Mouse (Mus musculus): ENCODE data around the gene Mlycd. TPM values are rescaled to one million over a fixed set of nuclear protein-coding genes. Genes with fewer than 3 reads are reported as not detected.
"Not testable (repeated sequence)": the region's sequence is repeated elsewhere in the genome, so short reads cannot be mapped to it uniquely, and the experiment has no call there.

The Mlycd gene
- polyA plus RNA-seq, 1 experiment from 2014 or later = 12.5 TPM

DNA sequence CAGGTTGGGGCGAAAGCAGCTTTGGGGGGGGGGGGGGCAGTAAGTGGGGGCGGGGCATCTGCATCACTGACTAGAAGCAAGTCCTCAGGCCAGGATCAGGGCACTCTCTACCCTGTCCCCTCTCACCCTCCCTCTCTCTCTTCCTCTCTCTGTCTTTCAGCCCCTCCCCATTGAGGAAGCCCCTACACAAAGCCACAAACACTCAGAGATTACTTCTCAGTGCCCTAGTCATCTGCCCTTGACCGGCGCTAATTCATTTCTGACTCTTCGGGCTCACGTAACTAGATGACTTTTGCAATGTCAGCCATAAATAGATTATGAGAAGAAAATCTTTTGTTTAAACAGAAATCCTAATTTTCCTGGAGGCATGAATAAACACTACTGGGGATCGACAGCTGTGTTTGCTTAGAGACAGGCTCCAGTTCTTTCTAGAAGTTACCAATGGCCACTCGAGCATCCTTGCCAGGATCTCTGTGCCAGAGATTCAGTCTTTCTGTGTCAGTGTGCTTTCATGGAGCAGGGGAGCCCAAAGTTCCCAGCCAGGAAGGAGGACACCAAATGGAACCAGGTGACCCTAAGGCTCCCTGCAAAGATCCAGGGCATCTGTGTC is 33.9 kb upstream of the Mlycd start:
- no peaks in the 10 kb centered on the region for H3K36me3 ChIP-seq (ENCODE audit: control insufficient read depth, insufficient read depth, low read length)
- no peaks in the 10 kb centered on the region for H3K27me3 ChIP-seq (ENCODE audit: control insufficient read depth, insufficient read depth, low read length)
- no peak overlapping the region for H3K4me2 ChIP-seq (ENCODE audit: low read depth, low read length)
- H3K9ac ChIP-seq (ENCODE audit: low read length) = no peak overlapping the region
- ATAC-seq (ENCODE audit: insufficient read depth, low FRiP score) = peak; percentile 58; the same call in 1 of the 2 replicates
- H3K27ac ChIP-seq (ENCODE audit: low read length) = no peak overlapping the region
- H3K4me3 ChIP-seq (replicated peaks; ENCODE audit: low read length) = no peak overlapping the region
- H3K9me3 ChIP-seq (replicated peaks; ENCODE audit: control insufficient read depth, low read length) = no peaks in the 10 kb centered on the region
- WGBS = 24% methylated on average over 7 of the region's 8 CpGs
- no peaks in the 10 kb centered on the region for H3K4me1 ChIP-seq (ENCODE audit: control insufficient read depth, insufficient read depth, low read length)

DNA sequence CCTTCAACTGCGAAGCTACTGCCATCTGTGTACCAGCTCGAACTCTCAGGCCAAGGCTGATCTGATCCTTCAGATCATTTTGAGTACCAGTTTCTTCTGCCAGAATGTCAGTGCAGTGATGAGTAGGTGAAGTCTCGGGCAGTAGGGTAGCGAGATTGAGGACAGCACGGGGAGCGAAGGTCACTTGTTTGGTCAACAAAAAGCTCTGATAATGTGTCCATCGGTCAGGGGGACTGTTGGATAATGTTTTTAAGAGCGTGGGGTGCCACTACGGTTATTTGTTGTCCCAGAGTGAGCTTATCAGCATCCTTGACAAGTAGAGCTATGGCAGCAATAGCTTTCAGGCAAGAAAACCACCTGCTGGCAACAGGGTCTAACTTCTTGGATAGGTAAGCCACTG is 20.0 kb upstream of the Mlycd start:
- not testable (repeated sequence) for H3K4me3 ChIP-seq (replicated peaks; ENCODE audit: low read length); ATAC-seq (ENCODE audit: insufficient read depth, low FRiP score); H3K9ac ChIP-seq (ENCODE audit: low read length); H3K27ac ChIP-seq (ENCODE audit: low read length); H3K36me3 ChIP-seq (ENCODE audit: control insufficient read depth, insufficient read depth, low read length); H3K4me2 ChIP-seq (ENCODE audit: low read depth, low read length); H3K4me1 ChIP-seq (ENCODE audit: control insufficient read depth, insufficient read depth, low read length); H3K27me3 ChIP-seq (ENCODE audit: control insufficient read depth, insufficient read depth, low read length); H3K9me3 ChIP-seq (replicated peaks; ENCODE audit: control insufficient read depth, low read length)
- 72% methylated on average over 9 of the region's 9 CpGs for WGBS

DNA sequence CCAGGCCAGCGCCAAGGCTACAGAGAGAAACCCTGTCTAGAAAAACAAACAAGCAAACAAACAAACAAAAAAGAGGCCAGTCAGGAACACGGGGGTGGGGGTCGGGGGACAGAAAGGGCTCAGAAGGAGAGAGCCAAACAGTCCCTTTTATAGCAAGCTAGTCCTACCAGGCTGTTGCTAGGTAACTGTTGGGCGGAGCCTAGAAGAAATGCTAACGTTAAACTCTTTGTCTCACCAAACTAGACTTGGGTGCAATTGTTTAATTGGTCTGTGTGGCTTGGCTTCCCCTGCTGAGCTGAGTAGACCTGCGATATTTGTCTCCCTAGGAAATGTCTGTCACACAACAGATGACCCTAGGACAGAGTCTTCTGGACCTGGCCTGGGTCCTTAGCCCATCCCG is 16.2 kb upstream of the Mlycd start:
- no peaks in the 10 kb centered on the region for H3K9me3 ChIP-seq (replicated peaks; ENCODE audit: control insufficient read depth, low read length)
- H3K27ac ChIP-seq (ENCODE audit: low read length) = no peak overlapping the region
- 69% methylated on average over 7 of the region's 7 CpGs for WGBS
- no peaks in the 10 kb centered on the region for H3K27me3 ChIP-seq (ENCODE audit: control insufficient read depth, insufficient read depth, low read length)
- no peak for ATAC-seq (ENCODE audit: insufficient read depth, low FRiP score)
- no peaks in the 10 kb centered on the region for H3K4me1 ChIP-seq (ENCODE audit: control insufficient read depth, insufficient read depth, low read length)
- H3K9ac ChIP-seq (ENCODE audit: low read length) = no peak overlapping the region
- no peaks in the 10 kb centered on the region for H3K36me3 ChIP-seq (ENCODE audit: control insufficient read depth, insufficient read depth, low read length)
- no peak overlapping the region for H3K4me2 ChIP-seq (ENCODE audit: low read depth, low read length)
- no peak overlapping the region for H3K4me3 ChIP-seq (replicated peaks; ENCODE audit: low read length)

DNA sequence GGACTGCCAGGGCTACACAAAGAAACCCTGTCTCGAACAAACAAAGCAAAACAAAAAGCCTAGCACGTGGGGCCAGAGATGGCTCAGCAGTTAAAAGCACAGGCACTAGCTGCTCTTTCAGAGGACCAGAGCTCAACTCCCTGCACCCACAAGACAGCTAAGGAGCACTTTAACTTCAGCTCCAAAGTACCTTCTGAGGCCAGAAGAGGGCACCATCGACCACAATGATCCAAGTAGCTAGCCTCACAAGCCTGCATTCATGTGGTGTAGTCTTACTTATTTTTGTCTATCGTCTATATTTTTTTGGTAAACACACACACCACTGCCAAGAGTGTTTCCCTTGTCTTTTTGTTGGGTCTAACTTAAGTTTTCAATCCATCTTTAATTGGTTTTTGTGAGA is 14.1 kb upstream of the Mlycd start:
- ATAC-seq (ENCODE audit: insufficient read depth, low FRiP score) = no peak
- Histone ChIP-seq H3K4me3 (replicated peaks; ENCODE audit: low read length) (no peak overlapping the region), H3K4me2 (ENCODE audit: low read depth, low read length) (no peak overlapping the region), H3K36me3 (ENCODE audit: control insufficient read depth, insufficient read depth, low read length) (no peaks in the 10 kb centered on the region), H3K9me3 (replicated peaks; ENCODE audit: control insufficient read depth, low read length) (no peaks in the 10 kb centered on the region), H3K27ac (ENCODE audit: low read length) (no peak overlapping the region), H3K9ac (ENCODE audit: low read length) (no peak overlapping the region), H3K4me1 (ENCODE audit: control insufficient read depth, insufficient read depth, low read length) (no peaks in the 10 kb centered on the region), H3K27me3 (ENCODE audit: control insufficient read depth, insufficient read depth, low read length) (no peaks in the 10 kb centered on the region)
- 33% methylated on average over 4 of the region's 4 CpGs for WGBS

DNA sequence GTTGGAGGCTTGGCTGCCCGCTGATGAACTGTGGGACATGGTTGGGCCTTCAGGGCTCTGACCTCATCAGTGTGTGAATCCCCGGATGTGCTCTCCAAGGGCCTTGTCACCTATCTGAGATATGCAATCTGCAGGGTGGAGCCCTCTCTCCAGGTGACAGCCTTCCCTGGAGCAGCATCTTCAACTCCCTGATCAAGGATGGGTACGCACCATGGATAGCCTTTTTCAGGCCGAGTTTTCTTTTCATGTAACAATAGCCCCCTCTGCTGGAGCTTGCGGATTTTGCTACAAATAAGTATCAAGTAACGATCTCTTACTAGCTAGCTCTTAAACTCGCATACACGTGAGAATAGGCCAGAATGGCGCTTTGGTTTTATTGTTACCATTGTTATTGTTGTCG is 10.2 kb upstream of the Mlycd start:
- no peak overlapping the region for H3K27ac ChIP-seq (ENCODE audit: low read length)
- no peaks in the 10 kb centered on the region for H3K36me3 ChIP-seq (ENCODE audit: control insufficient read depth, insufficient read depth, low read length)
- no peaks in the 10 kb centered on the region for H3K4me1 ChIP-seq (ENCODE audit: control insufficient read depth, insufficient read depth, low read length)
- H3K27me3 ChIP-seq (ENCODE audit: control insufficient read depth, insufficient read depth, low read length) = no peaks in the 10 kb centered on the region
- no peak for ATAC-seq (ENCODE audit: insufficient read depth, low FRiP score)
- H3K9me3 ChIP-seq (replicated peaks; ENCODE audit: control insufficient read depth, low read length) = no peaks in the 10 kb centered on the region
- H3K4me3 ChIP-seq (replicated peaks; ENCODE audit: low read length) = no peak overlapping the region
- H3K9ac ChIP-seq (ENCODE audit: low read length) = no peak overlapping the region
- WGBS = 19% methylated on average over 10 of the region's 10 CpGs
- H3K4me2 ChIP-seq (ENCODE audit: low read depth, low read length) = no peak overlapping the region

DNA sequence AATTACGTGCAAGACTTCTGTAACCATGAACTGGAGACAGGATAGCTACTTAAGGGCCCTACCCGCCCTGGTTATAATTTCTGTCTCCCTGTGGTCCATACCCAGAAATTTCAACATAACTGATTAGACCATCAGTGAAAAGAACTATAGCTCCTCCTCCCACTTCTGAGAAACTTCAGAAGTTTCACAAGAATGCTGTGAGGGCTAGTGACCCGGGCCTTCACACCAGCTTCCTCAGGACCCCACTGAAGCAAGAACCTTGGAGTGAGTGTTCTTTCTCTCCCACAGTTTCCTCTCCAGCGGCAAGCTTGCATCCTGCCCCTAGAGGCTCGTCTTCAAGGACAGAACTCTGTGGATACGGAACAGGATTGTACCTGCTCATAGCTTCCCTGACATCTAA is 8.8 kb upstream of the Mlycd start:
- H3K4me1 ChIP-seq (ENCODE audit: control insufficient read depth, insufficient read depth, low read length) = no peaks in the 10 kb centered on the region
- ATAC-seq (ENCODE audit: insufficient read depth, low FRiP score) = no peak
- H3K4me3 ChIP-seq (replicated peaks; ENCODE audit: low read length) = no peak overlapping the region
- H3K4me2 ChIP-seq (ENCODE audit: low read depth, low read length) = no peak overlapping the region
- no peaks in the 10 kb centered on the region for H3K27me3 ChIP-seq (ENCODE audit: control insufficient read depth, insufficient read depth, low read length)
- H3K27ac ChIP-seq (ENCODE audit: low read length) = no peak overlapping the region
- H3K9ac ChIP-seq (ENCODE audit: low read length) = no peak overlapping the region
- WGBS = 69% methylated on average over 6 of the region's 6 CpGs
- H3K9me3 ChIP-seq (replicated peaks; ENCODE audit: control insufficient read depth, low read length) = no peaks in the 10 kb centered on the region
- no peaks in the 10 kb centered on the region for H3K36me3 ChIP-seq (ENCODE audit: control insufficient read depth, insufficient read depth, low read length)

DNA sequence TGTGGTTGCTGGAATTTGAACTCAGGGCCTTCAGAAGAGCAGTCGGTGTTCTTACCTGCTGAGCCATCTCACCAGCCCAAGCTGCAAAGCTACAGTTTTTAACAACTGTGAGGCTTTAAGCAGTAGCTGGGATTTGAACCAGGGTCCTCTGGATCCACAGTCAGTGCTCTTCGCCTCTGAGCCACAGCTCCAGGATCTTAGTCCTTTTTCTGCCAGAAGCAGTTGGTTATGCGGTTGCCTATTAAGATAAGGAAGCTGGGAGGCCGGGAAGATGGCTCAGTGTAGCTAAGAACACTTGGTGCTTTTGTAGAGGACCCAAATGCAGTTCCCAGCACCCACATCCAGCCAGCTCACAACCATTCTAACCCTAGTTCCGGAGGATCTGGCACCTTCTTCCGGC is 7.7 kb upstream of the Mlycd start:
- no peak for ATAC-seq (ENCODE audit: insufficient read depth, low FRiP score)
- no peak overlapping the region for H3K27ac ChIP-seq (ENCODE audit: low read length)
- WGBS = 82% methylated on average over 6 of the region's 6 CpGs
- no peaks in the 10 kb centered on the region for H3K27me3 ChIP-seq (ENCODE audit: control insufficient read depth, insufficient read depth, low read length)
- no peaks in the 10 kb centered on the region for H3K36me3 ChIP-seq (ENCODE audit: control insufficient read depth, insufficient read depth, low read length)
- no peak overlapping the region for H3K4me3 ChIP-seq (replicated peaks; ENCODE audit: low read length)
- H3K4me1 ChIP-seq (ENCODE audit: control insufficient read depth, insufficient read depth, low read length) = no peaks in the 10 kb centered on the region
- H3K4me2 ChIP-seq (ENCODE audit: low read depth, low read length) = no peak overlapping the region
- H3K9ac ChIP-seq (ENCODE audit: low read length) = no peak overlapping the region
- H3K9me3 ChIP-seq (replicated peaks; ENCODE audit: control insufficient read depth, low read length) = no peaks in the 10 kb centered on the region

DNA sequence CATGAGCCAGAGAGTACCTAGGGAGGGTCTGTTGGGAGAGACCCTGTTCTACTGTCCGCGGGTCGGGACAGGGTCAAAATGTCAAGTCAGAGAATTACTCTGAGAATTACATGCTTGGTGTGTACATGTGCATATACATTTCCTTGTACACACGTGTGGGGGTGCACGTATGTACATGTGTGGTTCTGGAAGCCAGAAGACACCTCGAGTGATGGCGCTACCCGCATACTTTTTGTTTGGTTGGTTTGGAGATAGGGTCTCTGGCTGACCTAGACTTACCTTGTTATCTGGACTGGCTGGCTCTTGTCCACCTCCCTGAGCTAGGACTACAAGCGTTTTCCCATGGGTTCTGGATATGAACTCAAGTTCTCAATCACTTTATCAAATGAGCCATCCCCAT is 581 bp upstream of the Mlycd start:
- H3K36me3 ChIP-seq (ENCODE audit: control insufficient read depth, insufficient read depth, low read length) = no peaks in the 10 kb centered on the region; the same call in 1 of the 2 replicates
- H3K27ac ChIP-seq (ENCODE audit: low read length) = no peak overlapping the region
- H3K9ac ChIP-seq (ENCODE audit: low read length) = peak overlapping the region; percentile 92
- H3K4me3 ChIP-seq (replicated peaks; ENCODE audit: low read length) = peak overlapping the region; percentile 81
- H3K4me2 ChIP-seq (ENCODE audit: low read depth, low read length) = peak overlapping the region; percentile 99
- H3K27me3 ChIP-seq (ENCODE audit: control insufficient read depth, insufficient read depth, low read length) = no peaks in the 10 kb centered on the region
- H3K9me3 ChIP-seq (replicated peaks; ENCODE audit: control insufficient read depth, low read length) = no peaks in the 10 kb centered on the region
- WGBS = 74% methylated on average over 9 of the region's 9 CpGs
- peaks cover 8% of the 10 kb centered on the region; the same call in 1 of the 2 replicates for H3K4me1 ChIP-seq (ENCODE audit: control insufficient read depth, insufficient read depth, low read length)
- no peak for ATAC-seq (ENCODE audit: insufficient read depth, low FRiP score)

DNA sequence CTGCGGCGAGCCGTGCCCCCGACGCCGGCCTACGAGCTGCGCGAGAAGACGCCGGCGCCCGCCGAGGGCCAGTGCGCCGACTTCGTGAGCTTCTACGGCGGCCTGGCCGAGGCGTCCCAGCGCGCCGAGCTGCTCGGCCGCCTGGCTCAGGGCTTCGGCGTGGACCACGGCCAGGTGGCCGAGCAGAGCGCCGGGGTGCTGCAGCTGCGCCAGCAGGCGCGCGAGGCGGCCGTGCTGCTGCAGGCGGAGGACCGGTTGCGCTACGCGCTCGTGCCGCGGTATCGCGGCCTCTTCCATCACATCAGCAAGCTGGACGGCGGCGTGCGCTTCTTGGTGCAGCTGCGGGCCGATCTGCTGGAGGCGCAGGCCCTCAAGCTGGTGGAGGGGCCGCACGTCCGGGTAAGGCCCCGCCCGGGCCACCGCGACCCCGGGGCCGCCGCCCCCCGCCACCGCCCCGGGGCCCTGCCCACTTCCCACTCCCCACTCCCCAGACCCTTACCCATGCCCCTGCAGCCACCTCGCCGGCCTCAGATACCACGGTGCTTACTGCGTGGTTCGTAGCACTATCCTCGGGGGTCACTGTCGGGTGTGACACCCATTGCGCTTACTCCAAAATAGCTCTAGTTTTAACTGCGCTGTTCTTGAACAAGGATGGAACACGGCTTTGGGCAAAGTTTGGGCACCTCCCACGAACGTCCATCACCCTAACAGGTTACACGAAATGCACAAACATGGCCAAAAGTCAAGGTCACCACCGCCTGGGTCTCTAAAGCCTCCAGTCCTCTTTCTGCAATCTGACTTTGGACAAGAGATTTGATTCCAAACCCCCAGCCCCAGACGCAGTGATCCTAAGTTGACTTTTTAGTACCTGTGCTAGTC is 633 bp downstream of the Mlycd start:
- Histone ChIP-seq H3K27me3 (ENCODE audit: control insufficient read depth, insufficient read depth, low read length) (no peaks in the 10 kb centered on the region), H3K36me3 (ENCODE audit: control insufficient read depth, insufficient read depth, low read length) (no peaks in the 10 kb centered on the region; the same call in 1 of the 2 replicates), H3K9ac (ENCODE audit: low read length) (peak overlapping the region; percentile 92), H3K4me2 (ENCODE audit: low read depth, low read length) (peak overlapping the region; percentile 99), H3K4me1 (ENCODE audit: control insufficient read depth, insufficient read depth, low read length) (peaks cover 8% of the 10 kb centered on the region; the same call in 1 of the 2 replicates), H3K9me3 (replicated peaks; ENCODE audit: control insufficient read depth, low read length) (no peaks in the 10 kb centered on the region), H3K27ac (ENCODE audit: low read length) (peak overlapping the region; percentile 85), H3K4me3 (replicated peaks; ENCODE audit: low read length) (peak overlapping the region; percentile 81)
- 5% methylated on average over 82 of the region's 83 CpGs for WGBS
- ATAC-seq (ENCODE audit: insufficient read depth, low FRiP score) = peak; percentile 37; the same call in 1 of the 2 replicates
